Mouse (Mus musculus): Measurements from ENCODE around the gene Ptx4.

- no peak for TF ChIP-seq CTCF (IDR thresholded peaks at IDR 0.05; ENCODE audit: extremely low read depth, insufficient read depth, low read length)
- no peak for TF ChIP-seq POLR2A (IDR thresholded peaks at IDR 0.05; ENCODE audit: extremely low read depth, insufficient read depth, low read length)
Measured at GRCm38 (mm10) chr17:25110590-25110989, 10.0 kb upstream of the Ptx4 start.
